Mouse (Mus musculus) limb, embryonic 12.5 days (tissue): ENCODE data around the gene Ghr. TPM values are rescaled to one million over a fixed set of nuclear protein-coding genes. Genes with fewer than 3 reads are reported as not detected.

Experiments used
- ATAC-seq: fragments of 200-750 bp; cut with Nextera tagmentation; 2 replicates; pipeline ENCODE4 v1.8.0; 2017; ENCODE audit warnings: low read depth, moderate TSS enrichment; ENCODE audit not compliant: insufficient number of reproducible peaks, insufficient read depth, low FRiP score, low TSS enrichment
- H3K27ac ChIP-seq: fragments of 300-500 bp; sonication (generic); 2 replicates; pipeline ENCODE4 v1.5.1; 2016; ENCODE audit warnings: mild to moderate bottlenecking, moderate library complexity
- H3K27me3 ChIP-seq: fragments of 300-500 bp; sonication (generic); 2 replicates; pipeline ENCODE4 v1.6.1; 2016; ENCODE audit warnings: mild to moderate bottlenecking, moderate library complexity
- H3K36me3 ChIP-seq: fragments of 300-500 bp; sonication (generic); 2 replicates; pipeline ENCODE4 v1.6.1; 2016; ENCODE audit warnings: mild to moderate bottlenecking, moderate library complexity
- H3K4me1 ChIP-seq: fragments of 300-500 bp; sonication (generic); replicated peaks from 2 replicates; pipeline ENCODE4 v1.6.1; 2016
- H3K4me2 ChIP-seq: fragments of 300-500 bp; sonication (generic); 2 replicates; pipeline ENCODE4 v1.6.1; 2016; ENCODE audit warnings: mild to moderate bottlenecking, moderate library complexity
- H3K4me3 ChIP-seq: fragments of 300-500 bp; sonication (generic); replicated peaks from 2 replicates; pipeline ENCODE4 v1.5.1; 2016; ENCODE audit warnings: mild to moderate bottlenecking
- H3K9ac ChIP-seq: fragments of 300-500 bp; sonication (generic); replicated peaks from 2 replicates; pipeline ENCODE4 v1.6.1; 2016; ENCODE audit warnings: mild to moderate bottlenecking, moderate library complexity
- H3K9me3 ChIP-seq: fragments of 300-500 bp; sonication (generic); 2 replicates; pipeline ENCODE4 v1.6.1; 2016; ENCODE audit warnings: mild to moderate bottlenecking, moderate library complexity
- WGBS: fragments of 180-500 bp; shearing (Covaris S2); methylation state at CpG from one replicate; pipeline ENCODE4 v1.1.7; 2016; 5-methylcytosine and 5-hydroxymethylcytosine counted together
- polyA plus RNA-seq: library from polyadenylated mRNA; unstranded; fragments of >200 nt; fragmentation: Nextera tagmentation; extraction: Ambion mirVana; gene quantifications from 2 replicates; pipeline ENCODE4 v1.2.1, GENCODE M21; 2016

Gene Ghr
- polyA plus RNA-seq, 1 experiment from 2014 or later = 35.8 TPM

- Histone ChIP-seq H3K27ac (no peak overlapping the region), H3K4me2 (no peak overlapping the region), H3K9ac (no peak overlapping the region), H3K27me3 (no peaks in the 10 kb centered on the region), H3K4me1 (0 out of 2 replicates have a peak, but pooled peaks cover 3% of the 10 kb centered on the region), H3K4me3 (no peak overlapping the region), H3K9me3 (no peaks in the 10 kb centered on the region), H3K36me3 (no peaks in the 10 kb centered on the region)
- WGBS = 64% methylated on average over 2 of the region's 2 CpGs
- no peak for ATAC-seq
Measured at GRCm38 (mm10) chr15:3490011-3490410, 93.3 kb downstream of the Ghr start.

GRCm38 (mm10) chr15:3489180-3489579, 94.1 kb downstream of the Ghr start:
- Histone ChIP-seq H3K27ac (no peak overlapping the region), H3K36me3 (no peaks in the 10 kb centered on the region), H3K4me1 (0 out of 2 replicates have a peak, but pooled peaks cover 3% of the 10 kb centered on the region), H3K4me3 (no peak overlapping the region), H3K9me3 (no peaks in the 10 kb centered on the region), H3K4me2 (no peak overlapping the region), H3K9ac (no peak overlapping the region), H3K27me3 (no peaks in the 10 kb centered on the region)
- no peak for ATAC-seq

- Histone ChIP-seq H3K9ac (no peak overlapping the region), H3K9me3 (no peaks in the 10 kb centered on the region), H3K4me2 (no peak overlapping the region), H3K4me3 (no peak overlapping the region), H3K27me3 (no peaks in the 10 kb centered on the region), H3K27ac (no peak overlapping the region), H3K4me1 (0 out of 2 replicates have a peak, but pooled peaks cover 3% of the 10 kb centered on the region), H3K36me3 (no peaks in the 10 kb centered on the region)
- 48% methylated on average over 3 of the region's 3 CpGs for WGBS
- ATAC-seq = no peak
Measured at GRCm38 (mm10) chr15:3488601-3489000, 94.7 kb downstream of the Ghr start.

DNA sequence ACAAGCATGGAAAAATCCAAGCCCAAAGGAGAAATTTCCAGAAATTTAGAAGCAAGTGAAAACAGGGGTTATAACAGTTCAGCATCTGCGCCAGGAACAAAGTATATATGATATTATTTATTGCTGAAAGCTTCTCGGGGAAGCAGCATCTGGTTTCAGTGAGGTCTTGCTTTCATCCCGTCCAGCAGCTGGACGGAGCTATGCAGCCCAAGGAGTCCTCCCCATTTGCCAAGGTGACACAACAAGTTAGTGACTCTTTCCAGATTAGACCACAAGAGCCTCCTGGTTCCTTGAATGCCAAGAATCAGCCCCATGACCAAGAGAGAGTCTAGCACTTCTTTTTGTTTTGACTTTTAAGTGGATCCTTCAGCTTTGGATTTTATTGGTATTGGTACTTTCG, 96.6 kb downstream of the Ghr start:
- H3K4me3 ChIP-seq = no peak overlapping the region
- no peak for ATAC-seq
- H3K4me1 ChIP-seq = 0 out of 2 replicates have a peak, but pooled peaks cover 3% of the 10 kb centered on the region
- 47% methylated on average over 5 of the region's 5 CpGs for WGBS
- no peaks in the 10 kb centered on the region for H3K36me3 ChIP-seq
- no peak overlapping the region for H3K27ac ChIP-seq
- no peak overlapping the region for H3K4me2 ChIP-seq
- H3K27me3 ChIP-seq = no peaks in the 10 kb centered on the region
- H3K9me3 ChIP-seq = no peaks in the 10 kb centered on the region
- no peak overlapping the region for H3K9ac ChIP-seq

DNA sequence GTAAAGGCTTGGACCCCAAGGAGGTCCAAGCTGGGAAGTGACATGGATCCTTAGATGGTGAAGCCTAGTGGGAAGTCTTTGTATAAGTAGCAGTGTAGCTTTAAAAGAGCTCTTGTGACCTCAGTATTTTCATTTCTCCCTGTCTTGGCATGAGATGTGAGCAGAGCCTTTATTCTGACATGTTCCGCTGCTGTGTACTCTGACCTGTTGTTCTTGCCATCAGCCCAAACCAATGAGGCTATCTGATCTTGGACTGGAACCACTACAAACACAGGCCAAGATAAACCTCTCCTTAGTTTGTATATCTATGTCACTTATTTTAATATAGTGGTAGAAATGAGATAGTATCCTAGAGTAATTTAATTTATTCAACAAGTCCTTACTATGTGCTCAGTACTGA, 97.9 kb downstream of the Ghr start:
- Histone ChIP-seq H3K4me1 (0 out of 2 replicates have a peak, but pooled peaks cover 3% of the 10 kb centered on the region), H3K36me3 (no peaks in the 10 kb centered on the region), H3K9ac (no peak overlapping the region), H3K4me2 (no peak overlapping the region), H3K27ac (no peak overlapping the region), H3K27me3 (no peaks in the 10 kb centered on the region), H3K9me3 (no peaks in the 10 kb centered on the region), H3K4me3 (no peak overlapping the region)
- ATAC-seq = no peak
- WGBS = 97% methylated on average over 1 of the region's 1 CpGs

DNA sequence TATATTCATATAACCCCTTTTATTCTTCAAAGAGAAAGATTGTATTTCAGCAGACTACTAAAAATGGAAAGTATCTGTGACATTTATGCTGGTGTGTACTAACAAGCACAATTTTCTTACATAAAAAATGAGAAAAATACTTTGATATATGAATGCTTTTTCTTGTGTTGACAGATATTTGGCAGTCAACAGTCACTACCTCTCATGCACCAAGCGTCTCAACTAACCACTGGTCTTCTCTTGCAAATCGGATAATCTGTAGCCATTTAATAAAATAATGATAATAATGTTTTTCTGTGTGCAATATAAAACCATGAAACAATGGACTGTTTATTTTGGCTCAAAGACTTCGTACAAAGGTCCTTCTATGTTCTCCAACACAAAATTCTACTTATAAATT, 99.8 kb downstream of the Ghr start:
- Histone ChIP-seq H3K9me3 (no peaks in the 10 kb centered on the region), H3K9ac (no peak overlapping the region), H3K4me3 (no peak overlapping the region), H3K36me3 (no peaks in the 10 kb centered on the region), H3K4me2 (no peak overlapping the region), H3K27ac (no peak overlapping the region), H3K4me1 (0 out of 2 replicates have a peak, but pooled peaks cover 3% of the 10 kb centered on the region), H3K27me3 (no peaks in the 10 kb centered on the region)
- no peak for ATAC-seq
- WGBS = 73% methylated on average over 3 of the region's 3 CpGs

DNA sequence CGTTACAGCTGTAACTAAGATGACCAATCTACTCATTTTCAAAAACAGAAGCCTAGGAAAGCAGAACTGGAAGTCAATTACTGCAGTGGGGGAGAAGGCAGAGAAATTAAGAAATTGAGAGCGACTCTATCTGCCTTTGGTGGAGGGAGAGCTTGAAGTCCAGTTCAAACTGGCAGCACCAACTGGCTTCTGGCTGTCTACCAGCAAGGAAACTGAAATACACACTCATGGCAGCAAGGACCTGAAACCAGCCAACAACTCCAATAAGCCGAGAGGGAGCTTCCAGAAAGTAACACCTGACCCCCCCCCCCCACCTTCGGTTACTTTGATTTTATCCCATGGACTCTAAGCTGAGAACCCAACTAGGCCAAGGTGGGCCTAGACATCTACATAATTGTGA, 114.1 kb downstream of the Ghr start:
- H3K9ac ChIP-seq = no peak overlapping the region
- H3K36me3 ChIP-seq = no peaks in the 10 kb centered on the region
- ATAC-seq = no peak
- 84% methylated on average over 4 of the region's 4 CpGs for WGBS
- H3K9me3 ChIP-seq = no peaks in the 10 kb centered on the region
- no peak overlapping the region for H3K4me3 ChIP-seq
- no peak overlapping the region for H3K4me2 ChIP-seq
- no peak overlapping the region for H3K27ac ChIP-seq
- no peaks in the 10 kb centered on the region for H3K27me3 ChIP-seq
- no peaks in the 10 kb centered on the region for H3K4me1 ChIP-seq

- WGBS = 82% methylated on average over 4 of the region's 4 CpGs
- Histone ChIP-seq H3K27me3 (no peaks in the 10 kb centered on the region), H3K36me3 (no peaks in the 10 kb centered on the region), H3K4me1 (no peaks in the 10 kb centered on the region), H3K4me2 (no peak overlapping the region), H3K9me3 (no peaks in the 10 kb centered on the region), H3K27ac (no peak overlapping the region), H3K9ac (no peak overlapping the region), H3K4me3 (no peak overlapping the region)
- no peak for ATAC-seq
Measured at GRCm38 (mm10) chr15:3466608-3467007, 116.7 kb downstream of the Ghr start.

DNA sequence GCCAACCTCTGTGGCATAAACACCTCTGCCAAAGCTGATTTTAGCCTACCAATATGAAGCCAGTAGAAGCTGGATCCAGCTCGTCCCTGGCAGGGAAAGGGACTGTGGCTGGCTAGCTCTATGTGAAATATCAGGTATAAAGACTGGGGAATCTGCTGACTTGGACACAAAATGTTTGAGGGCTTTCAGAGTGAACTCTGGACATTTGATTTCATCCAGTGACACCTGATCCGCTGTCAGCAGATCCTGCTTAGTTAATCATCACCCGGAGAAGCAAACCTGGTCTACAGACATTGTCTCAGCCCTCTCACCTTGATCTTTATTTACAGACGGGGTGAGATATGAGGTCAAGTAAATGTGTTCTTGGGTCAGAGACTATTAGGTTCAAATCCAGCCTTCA, 118.5 kb downstream of the Ghr start:
- Histone ChIP-seq H3K9me3 (no peaks in the 10 kb centered on the region), H3K4me3 (no peak overlapping the region), H3K4me1 (no peaks in the 10 kb centered on the region), H3K27me3 (no peaks in the 10 kb centered on the region), H3K36me3 (no peaks in the 10 kb centered on the region), H3K4me2 (no peak overlapping the region), H3K27ac (no peak overlapping the region), H3K9ac (no peak overlapping the region)
- WGBS = 70% methylated on average over 4 of the region's 4 CpGs
- ATAC-seq = no peak

DNA sequence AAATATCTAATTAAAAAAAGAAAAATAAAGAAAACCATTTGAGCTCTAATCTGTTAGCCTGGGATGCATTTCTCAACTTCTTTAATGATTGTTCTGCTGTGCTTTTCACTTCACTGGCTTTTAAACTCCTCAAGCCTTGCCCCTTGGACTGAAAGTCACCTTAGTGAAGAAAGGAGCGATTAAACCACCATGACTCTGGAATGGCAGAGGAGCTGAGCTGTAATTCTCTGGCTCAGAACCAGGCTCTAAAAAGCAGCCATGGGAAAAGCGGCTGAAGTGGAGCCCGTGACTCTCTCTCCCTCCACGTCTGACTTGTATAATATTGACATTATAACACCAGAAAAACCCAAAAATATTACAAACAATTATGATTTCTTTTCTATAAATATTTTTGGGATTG, 126.7 kb downstream of the Ghr start:
- Histone ChIP-seq H3K9me3 (no peaks in the 10 kb centered on the region), H3K27ac (no peak overlapping the region), H3K27me3 (no peaks in the 10 kb centered on the region), H3K36me3 (no peaks in the 10 kb centered on the region), H3K4me2 (no peak overlapping the region), H3K4me3 (no peak overlapping the region), H3K4me1 (no peaks in the 10 kb centered on the region), H3K9ac (no peak overlapping the region)
- 81% methylated on average over 4 of the region's 4 CpGs for WGBS
- ATAC-seq = no peak

DNA sequence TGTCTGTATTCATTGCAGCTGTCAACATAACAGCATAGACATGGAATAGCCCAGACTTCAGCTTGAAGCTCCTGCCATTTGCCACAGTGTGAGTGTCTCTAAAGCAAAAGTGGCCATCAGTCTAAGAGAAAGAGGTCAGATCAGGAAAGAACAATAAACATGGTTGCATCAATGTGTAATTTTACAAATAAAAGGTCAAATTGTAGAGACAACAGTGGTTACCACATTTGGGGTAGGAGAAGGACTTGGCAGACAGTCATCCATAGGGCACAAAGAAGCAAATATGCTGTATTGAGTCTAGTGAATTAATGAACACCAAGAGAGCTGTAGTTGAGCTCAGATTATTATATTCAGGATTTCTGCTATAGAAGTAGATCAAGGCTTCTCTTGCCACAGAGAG, 127.7 kb downstream of the Ghr start:
- no peak overlapping the region for H3K27ac ChIP-seq
- no peak overlapping the region for H3K4me2 ChIP-seq
- no peak for ATAC-seq
- H3K9ac ChIP-seq = no peak overlapping the region
- no peaks in the 10 kb centered on the region for H3K36me3 ChIP-seq
- H3K9me3 ChIP-seq = no peaks in the 10 kb centered on the region
- no peaks in the 10 kb centered on the region for H3K4me1 ChIP-seq
- no peak overlapping the region for H3K4me3 ChIP-seq
- H3K27me3 ChIP-seq = no peaks in the 10 kb centered on the region

GRCm38 (mm10) chr15:3452080-3452752, 131.1 kb downstream of the Ghr start:
- Histone ChIP-seq H3K9me3 (no peaks in the 10 kb centered on the region), H3K36me3 (no peaks in the 10 kb centered on the region), H3K4me3 (no peak overlapping the region), H3K4me2 (no peak overlapping the region), H3K27ac (no peak overlapping the region), H3K27me3 (no peaks in the 10 kb centered on the region), H3K9ac (no peak overlapping the region), H3K4me1 (no peaks in the 10 kb centered on the region)
- 81% methylated on average over 5 of the region's 5 CpGs for WGBS
- no peak for ATAC-seq
